10 mouse cellular contexts compared by ENCODE assay signal in the genomic region with DNA sequence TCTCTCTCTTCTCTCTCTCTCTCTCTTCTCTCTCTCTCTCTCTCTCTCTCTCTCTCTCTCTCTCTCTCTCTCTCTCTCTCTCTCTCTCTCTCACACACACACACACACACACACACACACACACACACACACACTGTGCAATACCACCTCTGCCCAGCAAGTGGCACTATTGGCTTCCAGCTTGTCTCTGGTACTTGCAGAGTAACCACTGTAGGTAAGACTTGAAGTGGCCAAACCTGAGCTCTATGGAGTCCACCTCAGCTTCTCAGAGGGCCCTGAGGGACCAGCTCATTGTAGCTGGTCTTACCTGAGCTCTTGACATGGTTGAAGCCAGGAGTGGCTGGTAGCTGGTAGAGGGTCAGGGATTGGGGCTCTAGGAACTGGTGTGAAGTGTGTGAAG. TPM values are rescaled to one million over a fixed set of nuclear protein-coding genes. Genes with fewer than 3 reads are reported as not detected.
DNase-seq lines count a peak whose midpoint lies in the region; ATAC-seq and TF ChIP-seq lines count a peak whose summit lies in the region.
"Not testable (repeated sequence)": the region's sequence is repeated elsewhere in the genome, so short reads cannot be mapped to it uniquely, and the experiment has no call there.
"Had no signal": no experiment of that assay in that cellular context is flagged by ENCODE, and none has a peak within 500 bp of the region (broad histone marks: within the 10 kb centered on the region; RNA-seq: fewer than 3 reads in every experiment).

No protein-coding gene starts in this region.

- not testable (repeated sequence) for H3K4me3 ChIP-seq in gastrocnemius, adult 2 months

- intact Hi-C loops in gastrocnemius, adult 2 months (cut with DNase I), result loop anchor here (2.0 kb wide), 1 partner anchor 123 kb away; no protein-coding TSS in a partner anchor

- peak; percentile 50 for TF ChIP-seq CTCF in gastrocnemius, adult 2 months (IDR thresholded peaks at IDR 0.05)

- peak; percentile 69 for DNase-seq in 3T3-L1 (ENCODE audit: low read depth, low spot score)
- peak; percentile 73 for DNase-seq in adrenal gland, adult 2 months
- DNase-seq in cerebellum, postnatal 4 days (ENCODE audit: low spot score in 2 of 2), result peak; percentile 59 to 78
- DNase-seq in gastrocnemius, adult 2 months, result peak; percentile 48
- DNase-seq in kidney, adult 11 months, result peak; percentile 15
- DNase-seq in left cerebral cortex, adult 8-10 months (ENCODE audit: low spot score in 2 of 2), result peak; percentile 15 to 63
- peak; percentile 11 for DNase-seq in skeletal muscle tissue, adult 2 months (ENCODE audit: low read depth, low spot score)

- peak; percentile 78 for ATAC-seq in megakaryocyte-erythroid progenitor cell, adult 5-6 weeks (replicated peaks; ENCODE audit: low FRiP score, low TSS enrichment, poor library complexity, severe bottlenecking)

- H3K27ac ChIP-seq in gastrocnemius, adult 2 months, result not testable (repeated sequence)

RNA-seq across cellular contexts. Expression of a gene that starts 27.7 kb away (rescaled TPM):
- under 1 TPM in 1 of 2 experiments, not detected in 1; 0.20 TPM for total RNA-seq in adrenal gland, adult 2 months (2021)
- 0.46 and 1.6 TPM in 2 replicates for polyA plus RNA-seq in adrenal gland, adult 2 months (2012; rRNA removed)
- not detected for total RNA-seq in gastrocnemius, adult 2 months (2021)
- under 1 TPM; 0.19 to 0.54 (median 0.27) TPM for total RNA-seq in left cerebral cortex, adult 8-10 months (2022)
- total RNA-seq in megakaryocyte-erythroid progenitor cell, adult 5-6 weeks (2014; fragmentation: Nextera tagmentation), result 0.76 and 0.82 TPM in 2 replicates
- total RNA-seq in megakaryocyte-erythroid progenitor cell, adult 5-6 weeks (2017), result not detected in 2 replicates
- polyA plus RNA-seq: CD4-positive, CD25-positive, alpha-beta regulatory T cell, adult 4 months; forebrain, embryonic 15.5 days had no signal

Comparison
In these comparisons a context has a peak if more than half of its experiments do, and no peak if none do; other contexts are left out.
1. DNase-seq: peak in every context shown above with its lines; median percentile 73 in adrenal gland, adult 2 months; 69 in 3T3-L1; 68 in cerebellum, postnatal 4 days; 48 in gastrocnemius, adult 2 months; 39 in left cerebral cortex, adult 8-10 months; 15 in kidney, adult 11 months; 11 in skeletal muscle tissue, adult 2 months.